Mouse (Mus musculus): ENCODE measurements around the gene Hist1h1e.

The Hist1h1e gene

GRCm38 (mm10) chr13:23573034-23573897 is 49.1 kb downstream of the Hist1h1e start:
- DNase-seq (ENCODE audit: low spot score) = peak; percentile 50

DNA sequence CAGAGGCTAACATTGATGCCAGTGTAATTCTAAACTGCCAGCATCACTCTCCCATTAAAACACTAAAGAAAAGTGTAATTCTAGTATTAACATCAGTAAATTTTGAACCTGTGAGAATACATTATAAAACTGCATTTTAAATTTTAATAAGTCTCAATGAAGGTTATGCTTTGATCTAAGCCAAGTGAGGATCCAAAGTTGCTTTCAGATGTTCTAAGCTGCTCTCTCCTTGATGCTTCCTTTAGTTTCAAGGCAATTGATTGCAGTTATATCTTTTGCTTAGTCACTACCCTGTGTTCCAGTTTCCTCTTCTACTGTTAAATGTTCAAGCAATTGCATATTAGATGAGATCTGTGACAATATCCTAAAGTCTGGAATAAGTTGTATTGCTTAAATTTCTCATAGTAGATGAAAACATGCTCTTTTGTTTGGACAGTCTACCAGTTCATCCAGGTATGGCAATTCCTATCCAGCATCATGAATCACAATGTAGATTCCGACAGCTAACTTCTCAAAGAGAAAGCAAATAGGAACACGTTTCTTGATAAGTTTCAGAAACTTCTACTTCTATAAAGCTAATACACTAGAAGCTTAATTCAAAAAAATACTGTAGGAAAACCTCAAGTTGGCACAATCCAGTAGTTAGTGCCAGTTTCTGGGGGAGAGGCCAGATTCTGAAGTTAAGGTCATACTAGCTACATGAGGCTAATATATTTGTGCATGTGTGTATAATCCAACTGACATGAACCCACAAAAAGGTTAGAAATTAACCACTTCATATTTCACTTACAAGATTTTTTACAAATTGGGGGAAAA is 49.9 kb downstream of the Hist1h1e start:
- peak; percentile 72 for DNase-seq (ENCODE audit: low spot score)

GRCm38 (mm10) chr13:23571504-23572217 is 50.7 kb downstream of the Hist1h1e start:
- DNase-seq (ENCODE audit: low spot score) = peak; percentile 82

- peak; percentile 96 for DNase-seq (ENCODE audit: low spot score)
Measured at GRCm38 (mm10) chr13:23571022-23571503, 51.3 kb downstream of the Hist1h1e start, which contains the start of the genes Hist1h2ae and Hist1h2bg. Gene Hist1h2ae (minus strand): TSS chr13:23571220. Gene Hist1h2bg (plus strand): TSS chr13:23571396.
